Mouse (Mus musculus): ENCODE results near the gene Chid1.

DNA sequence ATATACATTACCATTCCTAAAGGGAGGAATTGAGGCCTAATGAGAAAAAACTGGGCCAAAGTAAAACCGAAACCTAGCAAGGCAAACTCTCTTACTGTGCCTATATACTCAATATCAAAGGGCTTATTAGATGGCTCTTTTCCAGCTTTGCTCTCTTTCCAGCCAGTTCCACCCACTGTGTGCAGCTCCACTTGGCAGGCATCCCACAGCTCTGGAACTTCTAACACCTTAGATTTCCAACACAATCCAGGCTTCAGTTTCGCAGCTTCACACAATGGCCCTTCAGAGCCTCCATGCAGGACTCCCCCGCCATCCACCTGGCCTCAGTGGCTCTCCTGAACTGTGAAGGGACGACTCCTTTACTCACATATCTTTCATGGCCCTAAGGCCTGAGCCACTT lies 5.0 kb upstream of the Chid1 start:
- TF ChIP-seq CTCF (IDR thresholded peaks at IDR 0.05; ENCODE audit: low read depth), result no peak
- TF ChIP-seq EP300 (optimal IDR thresholded peaks at IDR 0.05), result no peak

All from stomach, postnatal 0 days (tissue).